Mouse (Mus musculus) liver, postnatal 0 days (tissue): ENCODE results near the gene Tapbpl.

Source experiments
- CTCF ChIP-seq: sonication (generic); IDR thresholded peaks from 2 replicates; pipeline ENCODE4 v1.5.1; 2016; ENCODE audit warnings: antibody characterized with exemption, low read depth
- EP300 ChIP-seq: IDR thresholded peaks from 2 replicates; pipeline ENCODE4 v1.6.1; 2016; ENCODE audit warnings: antibody characterized with exemption, low read depth, mild to moderate bottlenecking

DNA sequence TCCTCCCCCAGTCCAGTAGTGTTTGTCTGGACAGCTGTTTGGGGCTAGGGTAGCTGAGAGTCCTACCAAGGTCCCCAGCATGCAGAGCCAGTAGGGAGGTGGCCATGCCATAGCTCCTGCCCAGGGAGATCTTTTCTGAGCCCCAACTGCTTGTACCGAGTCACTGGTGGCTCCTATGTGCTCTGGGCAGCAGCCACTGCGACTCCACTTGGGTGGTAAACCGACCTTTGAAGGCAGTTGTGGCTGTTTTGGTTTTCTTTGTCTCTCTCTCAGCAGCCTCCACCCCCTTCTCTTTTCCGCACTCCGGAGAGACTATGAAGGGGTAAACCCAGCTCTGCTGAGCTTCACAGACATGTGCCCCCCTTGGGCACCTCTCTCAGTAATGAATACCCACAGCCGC, 5.1 kb upstream of the Tapbpl start, which contains the start of gene Cd27:
- TF ChIP-seq CTCF (no peak), EP300 (no peak)
